Mouse (Mus musculus) C2C12 (cell line): ENCODE data around the gene Cyp26b1. TPM values are rescaled to one million over a fixed set of nuclear protein-coding genes. Genes with fewer than 3 reads are reported as not detected.

ENCODE experiments used
- H3K27me3 ChIP-seq: one replicate; pipeline ENCODE4 v1.6.1; 2011; ENCODE audit not compliant: control insufficient read depth, insufficient read depth, insufficient read length
- H3K36me3 ChIP-seq: one replicate; pipeline ENCODE4 v1.6.1; 2011; ENCODE audit not compliant: control insufficient read depth, insufficient read depth
- H3K4me3 ChIP-seq: one replicate; pipeline ENCODE4 v1.5.1; 2011; ENCODE audit warnings: mild to moderate bottlenecking, control low read depth; ENCODE audit not compliant: poor library complexity, insufficient read depth, severe bottlenecking
- H3K79me2 ChIP-seq: one replicate; pipeline ENCODE4 v1.6.1; 2011; ENCODE audit not compliant: control insufficient read depth, insufficient read depth
- H3K79me3 ChIP-seq: one replicate; pipeline ENCODE4 v1.6.1; 2011; ENCODE audit warnings: low read depth, control low read depth
- H3ac ChIP-seq: one replicate; pipeline ENCODE3; 2011; ENCODE audit warnings: low read depth; ENCODE audit not compliant: control insufficient read depth, insufficient read length
- CEBPB ChIP-seq: IDR thresholded peaks from one replicate; pipeline ENCODE4 v1.6.1; 2011; ENCODE audit warnings: low read depth, mild to moderate bottlenecking, control low read depth, moderate library complexity
- CTCF ChIP-seq: IDR thresholded peaks from one replicate; pipeline ENCODE4 v1.5.1; 2011; ENCODE audit not compliant: control insufficient read depth, insufficient read depth, insufficient read length
- FOSL1 ChIP-seq: IDR thresholded peaks from one replicate; pipeline ENCODE4 v1.8.0; 2011; ENCODE audit warnings: mild to moderate bottlenecking, low read length; ENCODE audit not compliant: poor library complexity, insufficient read depth, severe bottlenecking
- MAX ChIP-seq: IDR thresholded peaks from one replicate; pipeline ENCODE4 v1.6.1; 2011; ENCODE audit warnings: mild to moderate bottlenecking, control low read depth
- MYOD1 ChIP-seq: IDR thresholded peaks from one replicate; pipeline ENCODE4 v1.6.1; 2011; ENCODE audit warnings: low read depth; ENCODE audit not compliant: control insufficient read depth, insufficient read length
- MYOG ChIP-seq: IDR thresholded peaks from one replicate; pipeline ENCODE4 v1.6.1; 2011; ENCODE audit not compliant: control insufficient read depth, insufficient read length; ENCODE audit errors: extremely low read depth
- USF1 ChIP-seq: IDR thresholded peaks from one replicate; pipeline ENCODE4 v1.6.1; 2011; ENCODE audit warnings: low read depth, mild to moderate bottlenecking, control low read depth, moderate library complexity
- polyA plus RNA-seq: library from polyadenylated mRNA; unstranded; fragments of >200 nt; fragmentation: generic; extraction: Trizol; gene quantifications from one replicate; pipeline ENCODE4 v1.2.1, GENCODE M21; 2012; ENCODE audit warnings: missing spikeins

The Cyp26b1 gene
- polyA plus RNA-seq, 1 experiment, result 4.4 TPM

- Histone ChIP-seq H3K27me3 (no peaks in the 10 kb centered on the region), H3K79me2 (no peaks in the 10 kb centered on the region), H3K4me3 (no peak overlapping the region), H3ac (no peak overlapping the region), H3K36me3 (no peaks in the 10 kb centered on the region), H3K79me3 (no peaks in the 10 kb centered on the region)
- TF ChIP-seq MYOD1 (no peak), MAX (no peak), MYOG (no peak), CTCF (no peak), USF1 (no peak), CEBPB (no peak), FOSL1 (no peak)
Observed at GRCm38 (mm10) chr6:84562948-84563347, 30.8 kb downstream of the Cyp26b1 start.

GRCm38 (mm10) chr6:84561171-84561570 lies 32.5 kb downstream of the Cyp26b1 start:
- no peak for TF ChIP-seq MYOD1
- no peak for TF ChIP-seq MYOG
- no peak for TF ChIP-seq USF1
- no peak for TF ChIP-seq FOSL1
- TF ChIP-seq MAX, result no peak
- TF ChIP-seq CTCF, result no peak
- no peak for TF ChIP-seq CEBPB
- no peaks in the 10 kb centered on the region for H3K27me3 ChIP-seq

GRCm38 (mm10) chr6:84549852-84550437 lies 43.8 kb downstream of the Cyp26b1 start:
- no peaks in the 10 kb centered on the region for H3K36me3 ChIP-seq
- peaks cover 13% of the 10 kb centered on the region for H3K27me3 ChIP-seq
- no peak overlapping the region for H3K4me3 ChIP-seq
- TF ChIP-seq FOSL1 (no peak), MYOD1 (no peak), CEBPB (no peak), CTCF (no peak), USF1 (no peak), MAX (no peak), MYOG (no peak)
- H3K79me3 ChIP-seq, result no peaks in the 10 kb centered on the region
- H3ac ChIP-seq, result no peak overlapping the region
- H3K79me2 ChIP-seq, result no peaks in the 10 kb centered on the region

More at GRCm38 (mm10) chr6:84561171-84561570, 32.5 kb downstream of the Cyp26b1 start:
- H3K79me2 ChIP-seq, result no peaks in the 10 kb centered on the region
- no peak overlapping the region for H3ac ChIP-seq
- no peak overlapping the region for H3K4me3 ChIP-seq
- H3K79me3 ChIP-seq, result no peaks in the 10 kb centered on the region
- H3K36me3 ChIP-seq, result no peaks in the 10 kb centered on the region

- TF ChIP-seq USF1, result no peak
- no peak for TF ChIP-seq MYOG
- TF ChIP-seq CEBPB, result no peak
- no peak for TF ChIP-seq FOSL1
- no peak for TF ChIP-seq MYOD1
- no peak for TF ChIP-seq MAX
- no peak for TF ChIP-seq CTCF
- Histone ChIP-seq H3K79me3 (no peaks in the 10 kb centered on the region), H3K79me2 (no peaks in the 10 kb centered on the region), H3K4me3 (no peak overlapping the region), H3K36me3 (no peaks in the 10 kb centered on the region), H3K27me3 (peaks cover 13% of the 10 kb centered on the region), H3ac (no peak overlapping the region)
Observed at GRCm38 (mm10) chr6:84545428-84545827, 48.3 kb downstream of the Cyp26b1 start.

- Histone ChIP-seq H3K27me3 (peaks cover 18% of the 10 kb centered on the region), H3K36me3 (no peaks in the 10 kb centered on the region), H3K79me3 (no peaks in the 10 kb centered on the region), H3ac (no peak overlapping the region), H3K79me2 (no peaks in the 10 kb centered on the region), H3K4me3 (no peak overlapping the region)
- TF ChIP-seq CTCF (no peak), MYOD1 (no peak), MYOG (no peak), CEBPB (no peak)
Observed at GRCm38 (mm10) chr6:84544359-84544758, 49.3 kb downstream of the Cyp26b1 start.

- no peak for TF ChIP-seq MYOD1
Observed at GRCm38 (mm10) chr6:84543516-84543915, 50.2 kb downstream of the Cyp26b1 start.

More at GRCm38 (mm10) chr6:84543516-84543915, 50.2 kb downstream of the Cyp26b1 start:
- no peaks in the 10 kb centered on the region for H3K36me3 ChIP-seq
- no peak overlapping the region for H3ac ChIP-seq
- peaks cover 18% of the 10 kb centered on the region for H3K27me3 ChIP-seq
- H3K79me2 ChIP-seq, result no peaks in the 10 kb centered on the region
- no peaks in the 10 kb centered on the region for H3K79me3 ChIP-seq
- H3K4me3 ChIP-seq, result no peak overlapping the region
